Mouse (Mus musculus) ES-E14 (cell line): Measurements from ENCODE around the gene Adamtsl5.

Experiments used
- CHD2 ChIP-seq: IDR thresholded peaks from 2 replicates; pipeline ENCODE4 v1.6.1; 2014; ENCODE audit warnings: mild to moderate bottlenecking, low read depth, low read length, inconsistent platforms
- HCFC1 ChIP-seq: IDR thresholded peaks from 2 replicates; pipeline ENCODE4 v1.6.1; 2012; ENCODE audit warnings: low read length, inconsistent platforms, borderline replicate concordance; ENCODE audit not compliant: insufficient read depth
- MAFK ChIP-seq: IDR thresholded peaks from 2 replicates; pipeline ENCODE4 v1.6.1; 2014; ENCODE audit warnings: mild to moderate bottlenecking, low read depth, low read length, inconsistent platforms; ENCODE audit not compliant: insufficient read depth
- ZC3H11A ChIP-seq: IDR thresholded peaks from 2 replicates; pipeline ENCODE4 v1.6.1; 2012; ENCODE audit warnings: low read depth, mild to moderate bottlenecking, inconsistent platforms, low read length, borderline replicate concordance

- TF ChIP-seq ZC3H11A (no peak), CHD2 (no peak), MAFK (no peak), HCFC1 (no peak)
Measured at GRCm38 (mm10) chr10:80331636-80332524, 16.3 kb downstream of the Adamtsl5 start.
